Mouse (Mus musculus): ENCODE measurements around the gene Ak7. TPM values are rescaled to one million over a fixed set of nuclear protein-coding genes. Genes with fewer than 3 reads are reported as not detected.

The Ak7 gene
- polyA plus RNA-seq, 1 experiment = 2.1 TPM

DNA sequence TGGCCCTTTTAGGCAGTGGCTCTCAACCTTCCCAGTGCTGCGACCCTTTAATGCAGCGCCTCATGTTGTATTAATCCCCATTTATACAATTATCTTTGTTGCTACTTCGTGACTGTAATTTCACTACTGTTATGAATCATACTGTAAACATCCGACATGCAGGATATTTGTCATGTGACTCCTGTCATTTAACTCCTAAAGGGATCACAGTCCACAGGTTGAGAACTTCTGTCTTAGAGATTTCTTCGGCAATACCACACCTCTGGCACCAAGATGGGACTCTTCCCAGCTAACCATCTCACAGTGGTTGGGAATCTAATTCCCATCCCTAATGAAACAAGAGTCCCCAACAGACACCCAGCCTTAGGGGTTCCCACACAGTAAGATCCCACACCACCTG, 42.3 kb downstream of the Ak7 start:
- Histone ChIP-seq H3K27ac (ENCODE audit: insufficient read depth, low read length) (no peak overlapping the region), H3K4me1 (ENCODE audit: control insufficient read depth, insufficient read depth, low read length) (no peaks in the 10 kb centered on the region), H3K4me3 (ENCODE audit: insufficient read depth, low read length) (no peak overlapping the region)
- no peak for TF ChIP-seq POLR2A (IDR thresholded peaks at IDR 0.05; ENCODE audit: extremely low read depth, insufficient read depth, low read length)
- no peak for TF ChIP-seq CTCF (IDR thresholded peaks at IDR 0.05; ENCODE audit: extremely low read depth, insufficient read depth, low read length)

DNA sequence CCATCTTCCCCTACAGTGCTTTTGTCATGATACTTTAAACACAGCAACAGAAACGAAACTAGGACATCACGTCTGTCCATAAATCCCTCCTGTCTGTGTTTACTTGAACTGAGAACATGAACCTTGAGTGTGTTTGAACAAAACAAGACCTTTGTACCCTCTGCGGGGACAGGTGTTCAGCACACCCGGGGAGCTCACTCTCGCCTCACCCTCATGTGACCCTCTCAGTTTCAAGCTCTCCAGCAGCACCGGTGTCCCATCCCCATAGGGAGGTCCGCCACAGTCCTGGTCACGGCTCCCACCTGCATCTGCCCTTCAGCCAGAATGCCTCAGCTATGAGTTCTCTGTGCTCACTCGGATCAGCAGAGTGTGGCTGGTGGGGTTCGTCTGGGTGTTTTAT, 48.0 kb downstream of the Ak7 start:
- Histone ChIP-seq H3K4me3 (ENCODE audit: insufficient read depth, low read length) (no peak overlapping the region), H3K4me1 (ENCODE audit: control insufficient read depth, insufficient read depth, low read length) (no peaks in the 10 kb centered on the region), H3K27ac (ENCODE audit: insufficient read depth, low read length) (no peak overlapping the region)
- no peak for TF ChIP-seq CTCF (IDR thresholded peaks at IDR 0.05; ENCODE audit: extremely low read depth, insufficient read depth, low read length)
- no peak for TF ChIP-seq POLR2A (IDR thresholded peaks at IDR 0.05; ENCODE audit: extremely low read depth, insufficient read depth, low read length)

DNA sequence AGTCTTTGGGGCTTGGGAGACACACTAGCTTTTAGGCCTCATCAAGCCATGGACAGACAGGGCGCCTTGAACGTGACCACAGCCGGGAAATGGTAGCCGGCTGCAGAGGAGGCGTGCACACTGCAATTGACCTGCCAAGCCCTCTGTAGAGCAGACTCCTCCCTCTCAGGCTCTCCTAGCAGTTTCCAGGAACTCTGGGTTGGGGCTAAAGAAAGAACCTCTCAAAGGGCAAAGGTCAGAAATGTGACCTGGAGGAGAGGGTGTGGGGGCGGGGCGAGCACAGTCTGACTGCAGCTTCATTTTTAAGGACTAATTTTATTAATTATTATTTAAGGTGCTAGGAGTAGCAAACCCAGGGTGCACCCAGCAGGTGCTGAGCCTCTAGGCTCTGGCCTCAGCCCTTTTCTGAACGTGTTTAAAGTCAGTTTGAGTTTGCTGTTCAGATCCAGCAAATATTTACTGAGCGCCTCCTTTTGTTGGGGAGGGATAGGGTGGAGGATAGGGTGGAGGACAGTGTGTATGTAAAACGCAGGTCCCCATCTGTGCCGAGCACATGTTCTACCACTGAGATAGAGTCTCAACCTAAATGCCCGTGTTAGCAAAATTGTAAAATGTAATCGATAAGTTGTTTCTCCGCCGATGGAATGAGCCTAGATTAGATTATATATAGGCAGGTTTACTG, 52.2 kb downstream of the Ak7 start:
- Histone ChIP-seq H3K4me3 (ENCODE audit: insufficient read depth, low read length) (no peak overlapping the region), H3K27ac (ENCODE audit: insufficient read depth, low read length) (no peak overlapping the region), H3K4me1 (ENCODE audit: control insufficient read depth, insufficient read depth, low read length) (no peaks in the 10 kb centered on the region)
- TF ChIP-seq CTCF (IDR thresholded peaks at IDR 0.05; ENCODE audit: extremely low read depth, insufficient read depth, low read length) = no peak
- no peak for TF ChIP-seq POLR2A (IDR thresholded peaks at IDR 0.05; ENCODE audit: extremely low read depth, insufficient read depth, low read length)

DNA sequence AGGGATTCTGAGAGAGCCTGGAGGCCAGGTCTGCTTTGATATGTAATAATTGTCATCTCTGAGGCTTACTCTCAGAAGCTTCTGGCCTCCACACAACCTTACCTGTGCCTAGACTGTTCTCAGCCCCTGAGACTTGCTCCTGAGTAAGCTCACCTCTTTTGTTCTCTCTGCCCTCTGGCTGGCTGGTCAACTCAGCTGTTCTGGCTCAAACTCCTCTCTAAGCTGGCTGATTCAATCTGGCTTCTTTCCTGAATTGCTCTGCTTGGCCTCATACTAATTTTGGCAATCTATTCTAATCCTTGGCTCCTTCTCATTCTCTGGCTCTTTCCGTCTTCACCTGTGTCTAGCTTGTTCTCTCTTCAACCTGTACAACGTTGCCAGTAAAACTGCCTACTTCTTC, 53.1 kb downstream of the Ak7 start:
- Histone ChIP-seq H3K27ac (ENCODE audit: insufficient read depth, low read length) (no peak overlapping the region), H3K4me3 (ENCODE audit: insufficient read depth, low read length) (no peak overlapping the region), H3K4me1 (ENCODE audit: control insufficient read depth, insufficient read depth, low read length) (no peaks in the 10 kb centered on the region)
- no peak for TF ChIP-seq CTCF (IDR thresholded peaks at IDR 0.05; ENCODE audit: extremely low read depth, insufficient read depth, low read length)
- no peak for TF ChIP-seq POLR2A (IDR thresholded peaks at IDR 0.05; ENCODE audit: extremely low read depth, insufficient read depth, low read length)

DNA sequence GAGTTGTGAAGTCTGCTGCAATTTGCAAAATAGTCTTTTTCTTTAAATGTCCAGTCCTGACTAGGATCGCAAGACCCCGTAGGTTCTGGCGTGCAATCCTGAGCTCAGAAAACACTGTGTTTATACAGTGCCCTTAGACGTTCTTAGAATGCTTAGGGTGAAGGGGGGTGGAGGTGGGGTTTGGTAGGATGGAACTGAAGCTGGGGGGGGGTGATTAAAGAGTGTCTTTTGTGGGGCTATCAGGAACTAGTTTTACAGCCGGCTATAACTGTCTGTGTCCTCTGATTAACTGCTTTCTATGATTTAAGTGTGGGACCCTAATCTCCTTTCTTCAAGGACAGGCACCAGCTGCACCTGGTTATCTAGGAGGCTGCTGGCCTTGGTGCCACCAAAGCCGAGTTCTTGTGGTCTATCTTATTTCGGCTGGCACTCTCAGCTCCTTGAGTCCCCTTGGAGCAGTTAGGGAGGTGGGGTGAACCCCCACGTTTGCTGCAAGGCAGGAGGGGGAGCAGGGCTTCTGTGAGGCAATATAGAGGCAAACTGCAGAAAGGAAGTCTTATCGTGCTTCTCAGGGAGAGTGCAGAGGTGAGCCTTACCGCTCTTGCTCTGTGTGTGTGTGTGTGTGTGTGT, 54.2 kb downstream of the Ak7 start:
- TF ChIP-seq POLR2A (IDR thresholded peaks at IDR 0.05; ENCODE audit: extremely low read depth, insufficient read depth, low read length) (no peak), CTCF (IDR thresholded peaks at IDR 0.05; ENCODE audit: extremely low read depth, insufficient read depth, low read length) (no peak)
- H3K4me1 ChIP-seq (ENCODE audit: control insufficient read depth, insufficient read depth, low read length) = no peaks in the 10 kb centered on the region
- H3K4me3 ChIP-seq (ENCODE audit: insufficient read depth, low read length) = no peak overlapping the region
- H3K27ac ChIP-seq (ENCODE audit: insufficient read depth, low read length) = no peak overlapping the region

DNA sequence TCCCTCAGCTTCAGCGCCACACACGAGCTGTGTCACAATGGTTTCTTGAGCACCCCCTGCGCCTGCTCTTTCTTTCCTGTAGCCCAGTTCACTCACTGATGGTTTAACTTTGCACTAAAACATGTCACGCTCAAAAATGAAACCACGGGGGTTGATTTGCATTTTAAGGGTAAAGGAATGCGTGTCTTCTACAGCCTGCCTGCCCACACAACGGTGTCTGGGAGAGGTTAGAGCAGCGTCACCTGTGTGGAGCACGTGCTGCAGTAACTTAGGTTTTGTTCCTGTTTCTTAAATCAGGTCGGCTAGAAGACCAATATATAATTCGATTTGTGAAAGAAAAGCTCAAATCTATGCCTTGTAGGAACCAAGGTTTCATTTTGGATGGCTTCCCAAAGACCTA, 55.4 kb downstream of the Ak7 start:
- TF ChIP-seq POLR2A (IDR thresholded peaks at IDR 0.05; ENCODE audit: extremely low read depth, insufficient read depth, low read length) = no peak
- TF ChIP-seq CTCF (IDR thresholded peaks at IDR 0.05; ENCODE audit: extremely low read depth, insufficient read depth, low read length) = no peak
- Histone ChIP-seq H3K4me1 (ENCODE audit: control insufficient read depth, insufficient read depth, low read length) (no peaks in the 10 kb centered on the region), H3K4me3 (ENCODE audit: insufficient read depth, low read length) (no peak overlapping the region), H3K27ac (ENCODE audit: insufficient read depth, low read length) (no peak overlapping the region)

DNA sequence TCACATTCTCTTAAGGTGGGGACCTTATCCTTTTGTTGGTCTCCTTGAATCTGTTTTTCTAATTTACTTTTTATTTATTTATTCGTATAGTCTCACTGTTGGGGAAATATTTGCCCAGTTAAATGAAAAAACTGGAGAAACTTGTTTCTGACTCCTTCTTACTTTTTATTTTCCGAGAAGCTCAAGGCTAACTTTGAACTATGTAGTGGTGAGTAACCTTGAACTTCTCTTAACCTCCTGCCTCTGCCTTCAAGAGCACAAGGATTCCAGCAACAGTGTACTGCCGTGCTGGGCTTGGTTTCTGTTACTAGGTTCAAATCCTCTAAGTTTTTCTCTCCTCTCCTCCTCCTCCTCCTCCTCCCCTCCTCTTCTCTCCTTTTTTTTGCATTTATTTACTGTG, 55.9 kb downstream of the Ak7 start:
- H3K4me3 ChIP-seq (ENCODE audit: insufficient read depth, low read length) = no peak overlapping the region
- TF ChIP-seq POLR2A (IDR thresholded peaks at IDR 0.05; ENCODE audit: extremely low read depth, insufficient read depth, low read length) (no peak), CTCF (IDR thresholded peaks at IDR 0.05; ENCODE audit: extremely low read depth, insufficient read depth, low read length) (no peak)
- no peak overlapping the region for H3K27ac ChIP-seq (ENCODE audit: insufficient read depth, low read length)
- no peaks in the 10 kb centered on the region for H3K4me1 ChIP-seq (ENCODE audit: control insufficient read depth, insufficient read depth, low read length)

DNA sequence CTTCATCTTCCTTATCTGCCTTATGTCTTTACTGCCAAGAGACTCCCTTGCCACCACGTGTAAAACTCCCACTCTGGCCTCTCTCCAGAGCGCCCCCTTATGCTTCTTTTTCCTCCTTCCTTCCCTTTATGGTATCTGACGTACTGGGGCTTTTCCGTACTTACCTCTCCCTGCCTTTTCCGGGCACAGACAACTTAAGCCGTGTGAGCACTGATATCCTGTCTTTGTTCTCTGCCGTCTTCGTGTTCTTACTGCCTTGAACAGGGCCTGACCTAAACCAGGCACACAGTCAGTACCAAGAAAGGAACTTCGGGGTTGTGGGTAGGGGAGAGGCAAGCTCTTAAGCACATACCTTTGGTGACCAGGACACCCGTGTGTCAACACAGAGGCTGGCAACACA, 63.9 kb downstream of the Ak7 start:
- TF ChIP-seq POLR2A (IDR thresholded peaks at IDR 0.05; ENCODE audit: extremely low read depth, insufficient read depth, low read length) (no peak), CTCF (IDR thresholded peaks at IDR 0.05; ENCODE audit: extremely low read depth, insufficient read depth, low read length) (no peak)
- H3K27ac ChIP-seq (ENCODE audit: insufficient read depth, low read length) = no peak overlapping the region
- no peak overlapping the region for H3K4me3 ChIP-seq (ENCODE audit: insufficient read depth, low read length)
- no peaks in the 10 kb centered on the region for H3K4me1 ChIP-seq (ENCODE audit: control insufficient read depth, insufficient read depth, low read length)

DNA sequence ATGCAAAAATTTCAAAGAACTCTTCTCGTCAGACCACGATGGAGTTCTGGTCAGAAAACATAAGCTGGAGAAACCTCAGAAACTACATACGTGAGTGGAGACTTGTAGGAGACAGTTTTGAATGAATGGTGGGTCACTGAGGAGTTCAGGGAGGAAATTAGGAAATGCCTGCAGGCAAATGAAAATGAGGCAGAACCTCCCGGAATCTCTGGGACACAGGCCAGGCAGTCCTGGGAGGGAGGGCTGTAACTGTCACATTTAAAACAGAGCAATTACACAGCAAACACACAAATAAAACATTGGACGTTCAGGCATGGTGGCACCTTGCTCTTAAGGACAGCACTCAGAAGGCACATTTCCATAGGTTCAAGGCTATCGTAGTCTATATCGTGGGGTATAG, 69.1 kb downstream of the Ak7 start:
- Histone ChIP-seq H3K4me1 (ENCODE audit: control insufficient read depth, insufficient read depth, low read length) (no peaks in the 10 kb centered on the region), H3K27ac (ENCODE audit: insufficient read depth, low read length) (no peak overlapping the region), H3K4me3 (ENCODE audit: insufficient read depth, low read length) (no peak overlapping the region)
- TF ChIP-seq POLR2A (IDR thresholded peaks at IDR 0.05; ENCODE audit: extremely low read depth, insufficient read depth, low read length) = no peak
- no peak for TF ChIP-seq CTCF (IDR thresholded peaks at IDR 0.05; ENCODE audit: extremely low read depth, insufficient read depth, low read length)

DNA sequence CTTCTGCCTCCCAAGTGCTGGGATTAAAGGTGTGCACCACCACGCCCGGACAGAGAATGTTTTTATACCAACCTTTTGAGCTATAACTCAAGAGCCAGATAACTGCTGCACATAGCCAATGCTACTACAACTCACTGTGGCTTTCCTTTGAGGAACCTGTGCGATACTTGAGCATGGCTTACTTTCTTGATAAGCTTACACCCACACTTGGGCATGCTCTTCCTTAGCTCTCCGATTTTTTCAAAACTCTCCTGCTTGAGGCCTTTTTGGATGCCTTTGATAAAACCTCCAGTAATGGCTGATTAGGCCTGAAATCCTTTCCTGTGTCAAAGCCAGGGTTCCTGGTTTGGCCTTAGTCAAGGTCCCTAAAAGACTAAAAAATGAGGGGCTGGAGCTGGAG, 71.9 kb downstream of the Ak7 start:
- H3K4me3 ChIP-seq (ENCODE audit: insufficient read depth, low read length) = no peak overlapping the region
- TF ChIP-seq CTCF (IDR thresholded peaks at IDR 0.05; ENCODE audit: extremely low read depth, insufficient read depth, low read length) = no peak
- no peak for TF ChIP-seq POLR2A (IDR thresholded peaks at IDR 0.05; ENCODE audit: extremely low read depth, insufficient read depth, low read length)
- no peaks in the 10 kb centered on the region for H3K4me1 ChIP-seq (ENCODE audit: control insufficient read depth, insufficient read depth, low read length)

More for the DNA sequence above, 71.9 kb downstream of the Ak7 start:
- no peak overlapping the region for H3K27ac ChIP-seq (ENCODE audit: insufficient read depth, low read length)
